ENCODE assay signal across 9 mouse cellular contexts in the genomic region with DNA sequence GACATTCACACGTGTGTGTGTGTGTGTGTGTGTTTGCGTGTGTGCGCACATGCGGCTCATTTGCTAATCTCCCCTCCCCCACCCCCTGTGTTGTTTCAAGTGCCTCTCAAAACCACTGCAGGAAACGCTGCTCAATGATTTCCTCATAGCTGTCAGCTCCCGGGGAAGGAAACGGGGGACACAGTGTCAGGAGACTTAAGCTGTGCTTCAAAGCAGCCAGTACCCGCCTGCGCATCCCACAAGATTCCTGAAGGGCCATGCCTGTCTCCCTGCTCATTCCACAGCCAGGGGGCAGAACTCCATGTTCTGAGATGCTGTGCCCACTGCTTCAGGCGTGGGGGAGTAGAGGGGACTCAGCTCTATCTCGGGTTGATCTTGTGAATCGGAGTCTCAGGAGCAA. TPM values are rescaled to one million over a fixed set of nuclear protein-coding genes. Genes with fewer than 3 reads are reported as not detected.
DNase-seq lines count a peak whose midpoint lies in the region; ATAC-seq lines count a peak whose summit lies in the region.
"Had no signal": no experiment of that assay in that cellular context is flagged by ENCODE, and none has a peak within 500 bp of the region (broad histone marks: within the 10 kb centered on the region; RNA-seq: fewer than 3 reads in every experiment).

No protein-coding gene starts in this region.

- ATAC-seq in midbrain, embryonic 13.5 days, result peak; percentile 53; the same call in 1 of the 2 replicates
- no peak; the same call in 1 of the 2 replicates for ATAC-seq in midbrain, embryonic 15.5 days (replicated peaks)
- peak; percentile 72 to 81 for ATAC-seq in hematopoietic stem cell, adult 5-6 weeks (replicated peaks in 1 of 2; ENCODE audit: insufficient read depth in 1 of 2, low FRiP score in 2 of 2, low TSS enrichment in 1 of 2, low read depth in 1 of 2, poor library complexity in 2 of 2, severe bottlenecking in 2 of 2)
- ATAC-seq in lung, embryonic 16.5 days (ENCODE audit: low read depth), result peak; percentile 62; the same call in 1 of the 2 replicates

- no peak overlapping the region for H3K4me3 ChIP-seq in midbrain, embryonic 13.5 days (replicated peaks)
- H3K4me3 ChIP-seq in midbrain, embryonic 15.5 days, result no peak overlapping the region
- no peak overlapping the region for H3K4me3 ChIP-seq in lung, embryonic 16.5 days (ENCODE audit: low read length)
- H3K4me3 ChIP-seq: embryonic facial prominence, embryonic 15.5 days had no signal

- no peaks in the 10 kb centered on the region for H3K36me3 ChIP-seq in midbrain, embryonic 13.5 days
- no peaks in the 10 kb centered on the region for H3K36me3 ChIP-seq in midbrain, embryonic 15.5 days (replicated peaks)
- no peaks in the 10 kb centered on the region for H3K36me3 ChIP-seq in lung, embryonic 16.5 days (ENCODE audit: control insufficient read depth, insufficient read depth, low read length)
- H3K36me3 ChIP-seq: embryonic facial prominence, embryonic 15.5 days had no signal

- H3K4me2 ChIP-seq in midbrain, embryonic 13.5 days (replicated peaks), result 0 out of 2 replicates have a peak overlapping the region, but pooled peaks have one; percentile 1
- H3K4me2 ChIP-seq in midbrain, embryonic 15.5 days, result no peak overlapping the region
- H3K4me2 ChIP-seq in lung, embryonic 16.5 days (ENCODE audit: low read depth, low read length), result peak overlapping the region; percentile 18; the same call in 1 of the 2 replicates
- H3K4me2 ChIP-seq: embryonic facial prominence, embryonic 15.5 days had no signal

- H3K9me3 ChIP-seq in midbrain, embryonic 13.5 days, result no peaks in the 10 kb centered on the region
- H3K9me3 ChIP-seq in midbrain, embryonic 15.5 days, result no peaks in the 10 kb centered on the region
- H3K9me3 ChIP-seq in lung, embryonic 16.5 days (ENCODE audit: control insufficient read depth, low read length), result no peaks in the 10 kb centered on the region
- H3K9me3 ChIP-seq: embryonic facial prominence, embryonic 15.5 days had no signal

- intact Hi-C loops in gastrocnemius, postnatal 14 days (cut with DNase I; ENCODE audit: low total_unique reads), result no loop called here

- H3K9ac ChIP-seq in midbrain, embryonic 13.5 days (replicated peaks), result no peak overlapping the region
- H3K9ac ChIP-seq in midbrain, embryonic 15.5 days, result no peak overlapping the region
- H3K9ac ChIP-seq in lung, embryonic 16.5 days (ENCODE audit: low read length), result no peak overlapping the region
- H3K9ac ChIP-seq: embryonic facial prominence, embryonic 15.5 days had no signal

- peaks cover 7% of the 10 kb centered on the region; the same call in 1 of the 2 replicates for H3K4me1 ChIP-seq in midbrain, embryonic 13.5 days (replicated peaks)
- H3K4me1 ChIP-seq in midbrain, embryonic 15.5 days, result peaks cover 4% of the 10 kb centered on the region; the same call in 1 of the 2 replicates
- H3K4me1 ChIP-seq in lung, embryonic 16.5 days (replicated peaks; ENCODE audit: control insufficient read depth, insufficient read depth, low read length), result peaks cover 7% of the 10 kb centered on the region; the same call in 1 of the 2 replicates
- H3K4me1 ChIP-seq: embryonic facial prominence, embryonic 15.5 days had no signal

- H3K27ac ChIP-seq in midbrain, embryonic 13.5 days, result no peak overlapping the region
- H3K27ac ChIP-seq in midbrain, embryonic 15.5 days, result no peak overlapping the region
- H3K27ac ChIP-seq in lung, embryonic 16.5 days (ENCODE audit: low read length), result no peak overlapping the region
- H3K27ac ChIP-seq: embryonic facial prominence, embryonic 15.5 days; macrophage had no signal

- 53% methylated on average over 12 of the region's 12 CpGs for WGBS in midbrain, embryonic 13.5 days
- 43% methylated on average over 12 of the region's 12 CpGs for WGBS in midbrain, embryonic 15.5 days
- 29% methylated on average over 12 of the region's 12 CpGs for WGBS in lung, embryonic 16.5 days

- DNase-seq in embryo, embryonic 10 days (ENCODE audit: low spot score), result peak; percentile 50
- no peak for DNase-seq in Muller cell, postnatal 12 days (ENCODE audit: inconsistent ontology term)
- no peak for DNase-seq in gastrocnemius, postnatal 14 days

- H3K27me3 ChIP-seq in midbrain, embryonic 13.5 days, result no peaks in the 10 kb centered on the region
- no peaks in the 10 kb centered on the region for H3K27me3 ChIP-seq in midbrain, embryonic 15.5 days (replicated peaks)
- no peaks in the 10 kb centered on the region for H3K27me3 ChIP-seq in lung, embryonic 16.5 days (ENCODE audit: control insufficient read depth, insufficient read depth, low read depth, low read length)
- H3K27me3 ChIP-seq: embryonic facial prominence, embryonic 15.5 days had no signal

RNA-seq across cellular contexts. Expression of gene Spata31d1a, which starts 5.6 kb away (rescaled TPM):
- 0.07 and 0.12 TPM in 2 replicates for polyA plus RNA-seq in midbrain, embryonic 13.5 days (2015; fragmentation: Nextera tagmentation; extraction: Ambion mirVana)
- 0.17 and 0.26 TPM in 2 replicates for polyA plus RNA-seq in midbrain, embryonic 15.5 days (2015; fragmentation: Nextera tagmentation; extraction: Ambion mirVana)
- not detected in 2 replicates for total RNA-seq in hematopoietic stem cell, adult 5-6 weeks (2017)
- polyA plus RNA-seq in lung, embryonic 16.5 days (2015; fragmentation: Nextera tagmentation; extraction: Ambion mirVana), result not detected in 2 replicates
- not detected for total RNA-seq in gastrocnemius, postnatal 14 days (2021)
- polyA plus RNA-seq: macrophage had no signal

RNA-seq across cellular contexts. Expression of gene Spata31d1b, which starts 7.5 kb away (rescaled TPM):
- polyA plus RNA-seq in midbrain, embryonic 13.5 days (2015; fragmentation: Nextera tagmentation; extraction: Ambion mirVana), result not detected in 2 replicates
- not detected in 2 replicates for polyA plus RNA-seq in midbrain, embryonic 15.5 days (2015; fragmentation: Nextera tagmentation; extraction: Ambion mirVana)
- not detected in 2 replicates for total RNA-seq in hematopoietic stem cell, adult 5-6 weeks (2017)
- not detected in 2 replicates for polyA plus RNA-seq in lung, embryonic 16.5 days (2015; fragmentation: Nextera tagmentation; extraction: Ambion mirVana)
- not detected for total RNA-seq in gastrocnemius, postnatal 14 days (2021)
- polyA plus RNA-seq: macrophage had no signal

RNA-seq across cellular contexts. Expression of gene 4921517D22Rik, which starts 10.7 kb away (rescaled TPM):
- not detected in 2 replicates for polyA plus RNA-seq in midbrain, embryonic 13.5 days (2015; fragmentation: Nextera tagmentation; extraction: Ambion mirVana)
- not detected in 2 replicates for polyA plus RNA-seq in midbrain, embryonic 15.5 days (2015; fragmentation: Nextera tagmentation; extraction: Ambion mirVana)
- not detected in 2 replicates for total RNA-seq in hematopoietic stem cell, adult 5-6 weeks (2017)
- polyA plus RNA-seq in lung, embryonic 16.5 days (2015; fragmentation: Nextera tagmentation; extraction: Ambion mirVana), result not detected in 2 replicates
- total RNA-seq in gastrocnemius, postnatal 14 days (2021), result not detected
- polyA plus RNA-seq: embryonic facial prominence, embryonic 15.5 days; macrophage had no signal

RNA-seq across cellular contexts. Expression of gene Spata31d1d, which starts 27.0 kb away (rescaled TPM):
- not detected in 2 replicates for polyA plus RNA-seq in midbrain, embryonic 13.5 days (2015; fragmentation: Nextera tagmentation; extraction: Ambion mirVana)
- not detected in 2 replicates for polyA plus RNA-seq in midbrain, embryonic 15.5 days (2015; fragmentation: Nextera tagmentation; extraction: Ambion mirVana)
- not detected in 2 replicates for total RNA-seq in hematopoietic stem cell, adult 5-6 weeks (2017)
- polyA plus RNA-seq in lung, embryonic 16.5 days (2015; fragmentation: Nextera tagmentation; extraction: Ambion mirVana), result not detected in 2 replicates
- total RNA-seq in gastrocnemius, postnatal 14 days (2021), result not detected
- polyA plus RNA-seq: embryonic facial prominence, embryonic 15.5 days; macrophage had no signal

RNA-seq across cellular contexts. Expression of gene Golm1, which starts 29.0 kb away (rescaled TPM):
- 76.2 and 77.0 TPM in 2 replicates for polyA plus RNA-seq in midbrain, embryonic 13.5 days (2015; fragmentation: Nextera tagmentation; extraction: Ambion mirVana)
- 31.0 and 32.8 TPM in 2 replicates for polyA plus RNA-seq in midbrain, embryonic 15.5 days (2015; fragmentation: Nextera tagmentation; extraction: Ambion mirVana)
- 29.8 and 41.9 TPM in 2 replicates for total RNA-seq in hematopoietic stem cell, adult 5-6 weeks (2017)
- polyA plus RNA-seq in lung, embryonic 16.5 days (2015; fragmentation: Nextera tagmentation; extraction: Ambion mirVana), result 34.5 and 36.9 TPM in 2 replicates
- total RNA-seq in gastrocnemius, postnatal 14 days (2021), result 10 to 100 TPM in 1 of 2 experiments, 1 to 10 TPM in 1; 9.3 to 10.1 TPM
